Mouse (Mus musculus) spleen, embryonic (tissue): ENCODE measurements at regions not wholly inside any gene's neighbourhood (a gene's known extent, or its start where the extent isn't known, plus 50 kb on each side); places are given as distances from the start of the nearest gene placed in this dataset.

Source experiments
- CTCF ChIA-PET: fragments of 350-600 bp; sonication (Branson Sonifier 250); formaldehyde crosslinking; loops from one replicate; lab custom pipeline; 2022; lab: Charles Lee

GRCm38 (mm10) chr1:126922231-126922630, 91.6 kb upstream of the Nckap5 start:
- CTCF ChIA-PET = no interaction called here

DNA sequence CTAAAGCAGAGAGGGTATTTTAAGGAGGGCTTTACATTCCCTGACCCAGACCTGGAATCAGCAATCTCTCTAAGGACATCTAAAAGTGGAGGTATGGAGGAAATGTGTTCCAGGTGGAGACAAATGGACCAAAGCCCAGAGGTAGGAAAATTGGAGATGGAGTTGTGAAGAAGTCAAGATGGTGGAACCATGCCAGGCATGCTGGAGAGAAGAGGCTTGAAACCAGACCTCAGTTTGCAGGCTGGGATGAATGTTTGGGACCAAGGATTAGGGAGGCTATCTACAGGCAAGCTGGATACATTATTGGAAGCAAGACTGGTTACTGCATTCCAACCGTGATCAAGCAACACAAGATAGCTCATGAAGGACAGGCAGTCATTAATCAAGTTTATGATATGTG, 88.3 kb upstream of the Nckap5 start:
- CTCF ChIA-PET = no interaction called here

DNA sequence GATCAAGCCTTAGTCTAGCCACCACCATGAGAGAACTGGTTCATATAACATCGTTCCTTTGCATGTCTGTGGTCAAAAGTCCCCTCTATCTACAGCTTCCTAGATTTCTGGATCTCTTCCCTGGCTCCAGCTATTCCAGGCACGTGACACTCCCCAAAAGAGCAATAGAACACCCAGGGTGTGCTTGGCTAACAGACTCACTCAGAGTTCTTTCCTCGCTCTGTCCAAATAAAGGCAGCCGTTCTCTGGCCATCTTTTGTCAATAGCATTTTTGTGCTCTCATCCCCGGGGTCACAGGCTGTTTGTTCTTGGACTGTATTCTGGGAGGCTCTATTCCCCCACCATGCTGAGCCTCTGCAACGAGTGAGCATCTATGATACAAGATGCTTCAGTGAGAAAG, 87.3 kb upstream of the Nckap5 start:
- CTCF ChIA-PET = no interaction called here

DNA sequence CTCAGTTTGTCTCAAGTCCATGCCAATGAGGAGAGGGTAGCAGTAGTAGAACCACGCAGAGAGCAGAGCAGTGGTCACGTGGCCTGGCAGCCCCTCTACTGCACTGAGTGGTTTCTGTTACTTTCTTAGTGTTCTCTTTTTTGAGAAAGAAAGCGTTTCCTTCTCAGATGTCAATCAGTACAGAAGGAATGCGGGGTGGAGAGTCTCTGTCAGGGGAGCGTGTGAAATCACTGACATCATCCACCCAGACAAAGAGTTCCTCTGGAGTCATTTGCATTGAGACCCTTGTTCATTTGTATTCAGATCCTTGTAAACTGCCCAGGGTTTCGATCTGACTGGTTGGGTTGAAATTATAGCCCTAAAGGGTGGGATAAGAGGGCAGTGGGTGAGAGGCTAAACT, 85.8 kb upstream of the Nckap5 start:
- CTCF ChIA-PET = no interaction called here

DNA sequence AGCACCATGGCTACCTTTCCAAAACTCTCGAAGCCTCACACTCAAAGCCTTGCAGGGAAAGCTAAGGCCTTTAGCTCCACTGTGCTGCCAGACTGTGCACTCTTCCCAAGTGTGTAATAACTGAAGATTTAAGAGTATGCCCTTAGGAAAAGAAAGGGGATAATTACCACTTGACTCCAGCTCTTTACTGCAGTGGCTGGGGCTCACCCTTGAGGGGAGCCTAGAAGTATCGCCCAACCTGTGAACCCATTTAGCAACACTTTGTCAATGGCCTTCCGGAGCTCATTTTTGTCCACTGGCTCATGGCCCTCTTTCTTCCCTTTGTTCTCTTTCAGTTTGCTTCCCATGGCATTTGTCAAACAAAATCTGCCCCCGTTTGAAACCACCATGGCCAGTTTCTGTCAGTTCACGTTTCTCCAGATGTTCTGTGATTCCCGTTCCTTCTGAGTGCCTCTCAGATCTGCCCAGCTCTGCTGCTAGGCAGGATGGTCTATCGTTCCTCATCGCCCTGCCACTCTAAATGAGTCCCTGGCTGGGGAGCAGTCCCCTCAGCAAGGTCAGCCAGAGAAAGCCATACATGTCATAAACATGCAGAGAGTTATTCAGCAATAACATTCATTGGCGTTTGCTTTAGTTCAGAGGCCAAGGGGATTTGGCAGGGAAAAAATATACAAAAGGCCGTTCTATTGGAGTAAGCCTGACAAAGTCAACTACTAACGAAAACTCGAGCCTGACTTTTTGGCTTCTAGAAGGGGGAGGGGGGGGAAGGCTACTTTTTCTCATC, 80.9 kb upstream of the Nckap5 start:
- CTCF ChIA-PET = no interaction called here

GRCm38 (mm10) chr1:126907417-126907816, 76.8 kb upstream of the Nckap5 start:
- CTCF ChIA-PET = no interaction called here

DNA sequence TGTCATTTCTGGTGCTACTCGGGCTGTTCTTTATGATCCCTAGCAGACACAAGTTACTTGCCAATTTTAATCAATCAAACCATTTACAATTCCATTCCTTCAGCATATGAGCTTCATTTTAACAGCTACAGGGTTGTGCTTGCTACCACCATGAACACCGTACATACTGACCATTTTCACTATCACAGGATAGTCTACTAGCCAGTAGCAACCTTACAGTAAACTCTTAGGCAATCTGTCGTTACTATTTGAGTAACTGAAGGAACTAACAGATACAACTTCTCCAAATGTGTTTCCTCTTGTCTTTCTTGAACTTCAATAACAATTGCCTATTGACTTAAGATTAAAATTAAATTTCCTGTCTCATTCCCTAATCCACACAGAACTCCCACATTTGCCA, 67.9 kb upstream of the Nckap5 start:
- CTCF ChIA-PET = no interaction called here

- CTCF ChIA-PET = no interaction called here
These were observed 66.3 kb upstream of the Nckap5 start for GRCm38 (mm10) chr1:126896895-126897294.

DNA sequence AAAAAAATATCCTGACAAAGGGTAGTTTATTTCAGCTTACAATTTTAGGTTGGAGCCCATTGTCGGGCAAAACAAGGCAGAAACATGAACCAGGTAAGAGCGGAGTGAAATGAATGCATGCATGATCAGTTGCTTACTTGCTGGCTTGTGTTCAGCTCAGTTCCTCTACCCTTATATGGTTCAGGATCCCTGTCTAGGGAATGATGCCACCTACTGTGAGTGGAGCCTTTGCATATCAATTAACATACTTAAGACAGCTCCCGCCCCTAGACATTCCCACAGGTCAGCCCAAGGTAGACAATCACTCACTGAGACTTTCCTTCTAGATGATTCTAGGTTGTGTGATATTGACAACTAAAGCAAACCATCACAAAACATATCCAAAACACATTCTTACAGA, 50.2 kb upstream of the Nckap5 start:
- CTCF ChIA-PET = no interaction called here
